Mouse (Mus musculus) heart, postnatal 0 days (tissue): ENCODE measurements around the gene H2-Eb1. TPM values are rescaled to one million over a fixed set of nuclear protein-coding genes. Genes with fewer than 3 reads are reported as not detected.

Experiments
- ATAC-seq: fragments of 200-750 bp; cut with Nextera tagmentation; 2 replicates; pipeline ENCODE4 v1.8.0; 2017; ENCODE audit warnings: low read depth, moderate number of reproducible peaks, moderate library complexity; ENCODE audit not compliant: insufficient read depth
- DNase-seq: peaks from one replicate; pipeline ENCODE4 v3.0.0-alpha.2; 2016; ENCODE audit warnings: low spot score
- H3K27ac ChIP-seq: fragments of 300-500 bp; sonication (generic); 2 replicates; pipeline ENCODE4 v1.5.1; 2014; ENCODE audit warnings: low read depth, mild to moderate bottlenecking
- H3K27me3 ChIP-seq: fragments of 300-500 bp; sonication (generic); 2 replicates; pipeline ENCODE4 v1.6.1; 2014; ENCODE audit warnings: low read length, mixed read lengths; ENCODE audit not compliant: control insufficient read depth, insufficient read depth
- H3K36me3 ChIP-seq: fragments of 300-500 bp; sonication (generic); replicated peaks from 2 replicates; pipeline ENCODE4 v1.6.1; 2014; ENCODE audit warnings: low read length, mixed read lengths; ENCODE audit not compliant: control insufficient read depth, insufficient read depth
- H3K4me1 ChIP-seq: fragments of 300-500 bp; sonication (generic); 2 replicates; pipeline ENCODE4 v1.6.1; 2014; ENCODE audit warnings: antibody characterized with exemption; ENCODE audit not compliant: control insufficient read depth, insufficient read depth
- H3K4me2 ChIP-seq: fragments of 300-500 bp; sonication (generic); 2 replicates; pipeline ENCODE4 v1.6.1; 2014; ENCODE audit warnings: low read depth, mild to moderate bottlenecking, low read length, moderate library complexity
- H3K4me3 ChIP-seq: fragments of 300-500 bp; sonication (generic); 2 replicates; pipeline ENCODE4 v1.5.1; 2014; ENCODE audit warnings: low read depth, low read length
- H3K9ac ChIP-seq: fragments of 300-500 bp; sonication (generic); replicated peaks from 2 replicates; pipeline ENCODE4 v1.6.1; 2014; ENCODE audit warnings: low read depth, low read length, mixed read lengths
- H3K9me3 ChIP-seq: fragments of 300-500 bp; sonication (generic); replicated peaks from 2 replicates; pipeline ENCODE4 v1.6.1; 2016; ENCODE audit warnings: low read length; ENCODE audit not compliant: control insufficient read depth
- CTCF ChIP-seq: IDR thresholded peaks from 2 replicates; pipeline ENCODE4 v1.5.1; 2016; ENCODE audit warnings: antibody characterized with exemption, control low read depth, low read depth
- EP300 ChIP-seq: IDR thresholded peaks from 2 replicates; pipeline ENCODE4 v1.6.1; 2016; ENCODE audit warnings: antibody characterized with exemption, low read depth
- WGBS: fragments of 180-500 bp; shearing (Covaris S2); extraction: QIAGEN DNeasy Blood & Tissue Kit; methylation state at CpG from one replicate; pipeline ENCODE4 v1.1.7; 2014; 5-methylcytosine and 5-hydroxymethylcytosine counted together
- polyA plus RNA-seq: library from polyadenylated mRNA; unstranded; fragments of >200 nt; fragmentation: Nextera tagmentation; extraction: Ambion mirVana; gene quantifications from 2 replicates; pipeline ENCODE4 v1.2.1, GENCODE M21; 2015
- total RNA-seq: library from RNA; depleted of rRNA; stranded (reverse); fragments of >200 nt; gene quantifications from 2 replicates; pipeline ENCODE4 v1.2.3, GENCODE M21; 2014; ENCODE audit warnings: low replicate concordance

The H2-Eb1 gene
- total and polyA plus RNA-seq, 2 experiments from 2014 or later = 4.1 TPM; not detected in 1

- 4% methylated on average over 4 of the region's 4 CpGs for WGBS
- TF ChIP-seq EP300 (no peak), CTCF (peak; percentile 86)
- Histone ChIP-seq H3K9me3 (no peaks in the 10 kb centered on the region), H3K4me3 (no peak overlapping the region), H3K9ac (no peak overlapping the region), H3K4me1 (no peaks in the 10 kb centered on the region), H3K27ac (no peak overlapping the region), H3K36me3 (no peaks in the 10 kb centered on the region), H3K27me3 (peaks cover 5% of the 10 kb centered on the region; the same call in 1 of the 2 replicates), H3K4me2 (no peak overlapping the region)
- ATAC-seq (no peak), DNase-seq (peak; percentile 16)
Observed at GRCm38 (mm10) chr17:34349429-34349828, 43.8 kb downstream of the H2-Eb1 start.

DNA sequence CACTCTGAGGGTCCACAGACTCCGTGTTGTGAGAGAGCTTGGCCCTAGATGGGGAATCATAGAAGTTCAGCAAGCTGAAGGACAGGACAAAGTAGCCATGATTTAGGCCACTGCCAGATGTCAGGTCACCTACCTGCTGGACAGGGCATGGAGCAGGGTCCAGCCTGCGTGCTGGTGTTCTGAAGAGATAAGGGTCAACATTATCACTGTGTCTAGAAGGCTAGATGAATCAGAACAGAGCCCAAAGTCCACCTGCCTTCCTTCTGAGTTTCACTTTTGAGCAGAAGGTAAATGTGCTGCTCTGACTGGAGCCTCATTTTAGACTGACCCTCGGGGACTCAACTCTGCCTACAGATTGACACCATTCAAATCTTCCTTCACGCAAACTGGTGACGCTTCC lies 48.9 kb downstream of the H2-Eb1 start, which contains the start of gene Btnl2:
Btnl2 (plus strand) TSS at position 284 of the 400 bp plus-strand sequence.
- Histone ChIP-seq H3K9me3 (no peaks in the 10 kb centered on the region), H3K4me3 (no peak within 1 kb of the TSS), H3K4me1 (no peaks in the 10 kb centered on the region), H3K36me3 (no peaks in the 10 kb centered on the region), H3K9ac (no peak within 1 kb of the TSS), H3K27ac (no peak within 1 kb of the TSS), H3K4me2 (no peak within 1 kb of the TSS), H3K27me3 (peaks cover 5% of the 10 kb centered on the region; the same call in 1 of the 2 replicates)
- no peak for DNase-seq
- TF ChIP-seq CTCF (no peak), EP300 (no peak)
- ATAC-seq = no peak
- 81% methylated on average over 5 of the region's 5 CpGs for WGBS

GRCm38 (mm10) chr17:34354940-34355339 lies 49.3 kb downstream of the H2-Eb1 start:
- no peak for TF ChIP-seq EP300
- no peak for TF ChIP-seq CTCF
- no peaks in the 10 kb centered on the region for H3K4me1 ChIP-seq
- H3K9ac ChIP-seq = no peak overlapping the region
- no peak overlapping the region for H3K27ac ChIP-seq
- H3K4me3 ChIP-seq = no peak overlapping the region
- no peak overlapping the region for H3K4me2 ChIP-seq
- H3K9me3 ChIP-seq = no peaks in the 10 kb centered on the region
- H3K27me3 ChIP-seq = peaks cover 5% of the 10 kb centered on the region; the same call in 1 of the 2 replicates
- H3K36me3 ChIP-seq = no peaks in the 10 kb centered on the region
- 58% methylated on average over 1 of the region's 1 CpGs for WGBS
- DNase-seq (no peak), ATAC-seq (no peak)

DNA sequence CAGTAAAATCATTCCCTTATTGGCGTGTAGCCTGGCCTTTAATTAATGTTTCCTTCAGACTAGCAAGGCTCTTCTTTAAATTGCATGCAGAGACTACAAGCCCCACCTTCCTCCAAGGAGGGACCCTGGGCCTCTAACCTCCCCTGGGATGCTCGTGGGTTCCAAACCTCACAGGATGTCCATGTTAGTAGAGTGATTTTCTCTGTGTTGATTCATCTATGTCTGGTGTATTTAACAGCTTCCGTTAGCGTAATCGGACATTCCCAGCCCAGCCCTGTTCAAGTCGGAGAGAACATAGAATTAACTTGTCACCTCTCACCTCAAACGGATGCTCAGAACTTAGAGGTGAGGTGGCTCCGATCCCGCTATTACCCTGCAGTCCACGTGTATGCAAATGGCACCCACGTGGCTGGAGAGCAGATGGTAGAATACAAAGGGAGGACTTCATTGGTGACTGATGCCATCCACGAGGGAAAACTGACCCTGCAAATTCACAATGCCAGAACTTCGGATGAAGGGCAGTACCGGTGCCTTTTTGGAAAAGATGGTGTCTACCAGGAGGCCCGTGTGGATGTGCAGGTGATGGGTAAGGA lies 57.4 kb downstream of the H2-Eb1 start:
- TF ChIP-seq EP300 (no peak), CTCF (no peak)
- DNase-seq (no peak), ATAC-seq (no peak)
- Histone ChIP-seq H3K36me3 (no peaks in the 10 kb centered on the region), H3K27ac (no peak overlapping the region), H3K9me3 (no peaks in the 10 kb centered on the region), H3K4me2 (no peak overlapping the region), H3K4me1 (no peaks in the 10 kb centered on the region), H3K4me3 (no peak overlapping the region), H3K9ac (no peak overlapping the region), H3K27me3 (no peaks in the 10 kb centered on the region)
- WGBS = 76% methylated on average over 15 of the region's 15 CpGs

- DNase-seq (no peak), ATAC-seq (no peak)
- Histone ChIP-seq H3K27ac (no peak overlapping the region), H3K4me1 (no peaks in the 10 kb centered on the region), H3K9me3 (no peaks in the 10 kb centered on the region), H3K4me2 (no peak overlapping the region), H3K27me3 (no peaks in the 10 kb centered on the region), H3K36me3 (no peaks in the 10 kb centered on the region), H3K9ac (no peak overlapping the region), H3K4me3 (no peak overlapping the region)
- TF ChIP-seq CTCF = no peak
- no peak for TF ChIP-seq EP300
- WGBS = 76% methylated on average over 3 of the region's 3 CpGs
Observed at GRCm38 (mm10) chr17:34363676-34364310, 58.1 kb downstream of the H2-Eb1 start.
